Mouse (Mus musculus) liver, adult 2 months (tissue): ENCODE results near the gene Dynlrb2. TPM values are rescaled to one million over a fixed set of nuclear protein-coding genes. Genes with fewer than 3 reads are reported as not detected.

ENCODE experiments used
- DNase-seq: peaks from one replicate; pipeline ENCODE4 v3.0.0-alpha.2; 2011; ENCODE audit warnings: low read depth, low spot score; ENCODE audit errors: extremely low read depth
- H3K27ac ChIP-seq: fragments of 200-500 bp; replicated peaks from 2 replicates; pipeline ENCODE4 v1.5.1; 2012; ENCODE audit warnings: low read depth, mild to moderate bottlenecking, control low read depth, inconsistent platforms, low read length; ENCODE audit not compliant: insufficient read depth
- H3K27me3 ChIP-seq: fragments of 200-500 bp; 2 replicates; pipeline ENCODE4 v1.6.1; 2012; ENCODE audit warnings: mild to moderate bottlenecking, moderate library complexity, low read length, inconsistent platforms; ENCODE audit not compliant: control insufficient read depth, insufficient read depth
- H3K36me3 ChIP-seq: fragments of 200-500 bp; 2 replicates; pipeline ENCODE4 v1.6.1; 2012; ENCODE audit warnings: low read length, inconsistent platforms; ENCODE audit not compliant: control insufficient read depth, insufficient read depth
- H3K4me1 ChIP-seq: fragments of 200-500 bp; 2 replicates; pipeline ENCODE4 v1.6.1; 2011; ENCODE audit warnings: low read length; ENCODE audit not compliant: control insufficient read depth, insufficient read depth
- H3K4me3 ChIP-seq: fragments of 200-500 bp; 2 replicates; pipeline ENCODE4 v1.5.1; 2011; ENCODE audit warnings: low read depth, mild to moderate bottlenecking, control low read depth, low read length, moderate library complexity; ENCODE audit not compliant: insufficient read depth
- H3K79me2 ChIP-seq: fragments of 200-500 bp; 2 replicates; pipeline ENCODE4 v1.6.1; 2012; ENCODE audit warnings: inconsistent platforms, mild to moderate bottlenecking, low read length, moderate library complexity; ENCODE audit not compliant: control insufficient read depth, insufficient read depth
- H3K9ac ChIP-seq: fragments of 200-500 bp; 2 replicates; pipeline ENCODE4 v1.6.1; 2012; ENCODE audit warnings: low read depth, mild to moderate bottlenecking, control low read depth, inconsistent platforms, low read length
- CTCF ChIP-seq: fragments of 200-500 bp; IDR thresholded peaks from 2 replicates; pipeline ENCODE4 v1.5.1; 2011; ENCODE audit warnings: low read depth, low read length, control low read depth
- POLR2A ChIP-seq: fragments of 200-500 bp; IDR thresholded peaks from 2 replicates; pipeline ENCODE4 v1.6.1; 2011; ENCODE audit warnings: low read length, control low read depth; ENCODE audit not compliant: insufficient read depth; ENCODE audit errors: extremely low read depth
- WGBS: fragments of 180-500 bp; shearing (Covaris S2); methylation state at CpG from one replicate; pipeline ENCODE4 v1.1.7; 2018; 5-methylcytosine and 5-hydroxymethylcytosine counted together
- polyA plus RNA-seq: library from polyadenylated mRNA; depleted of rRNA; stranded (reverse); fragments of >200 nt; gene quantifications from 2 replicates; pipeline ENCODE4 v1.2.3, GENCODE M21; 2012; rRNA removed
- total RNA-seq: library from RNA; depleted of rRNA; stranded (reverse); fragments of >200 nt; gene quantifications from 2 replicates; pipeline ENCODE4 v1.2.3, GENCODE M21; 2014; rRNA removed

Gene Dynlrb2
- total and polyA plus RNA-seq, 2 experiments, result not detected

GRCm38 (mm10) chr8:116543366-116543765, 38.6 kb downstream of the Dynlrb2 start:
- peaks cover 6% of the 10 kb centered on the region for H3K4me1 ChIP-seq
- no peak for DNase-seq
- no peaks in the 10 kb centered on the region for H3K36me3 ChIP-seq
- 75% methylated on average over 1 of the region's 1 CpGs for WGBS
- H3K9ac ChIP-seq, result no peak overlapping the region
- TF ChIP-seq POLR2A (no peak), CTCF (no peak)
- no peak overlapping the region for H3K27ac ChIP-seq
- no peak overlapping the region for H3K4me3 ChIP-seq
- no peaks in the 10 kb centered on the region for H3K79me2 ChIP-seq
- no peaks in the 10 kb centered on the region for H3K27me3 ChIP-seq

- TF ChIP-seq CTCF (no peak), POLR2A (no peak)
- no peak for DNase-seq
- H3K9ac ChIP-seq, result no peak overlapping the region
- WGBS, result 86% methylated on average over 6 of the region's 6 CpGs
- H3K27ac ChIP-seq, result no peak overlapping the region
- no peaks in the 10 kb centered on the region for H3K36me3 ChIP-seq
- H3K79me2 ChIP-seq, result no peaks in the 10 kb centered on the region
- H3K4me3 ChIP-seq, result no peak overlapping the region
- H3K27me3 ChIP-seq, result no peaks in the 10 kb centered on the region
- no peaks in the 10 kb centered on the region for H3K4me1 ChIP-seq
Observed at GRCm38 (mm10) chr8:116552255-116552654, 47.5 kb downstream of the Dynlrb2 start.

- H3K36me3 ChIP-seq, result no peaks in the 10 kb centered on the region
- no peaks in the 10 kb centered on the region for H3K4me1 ChIP-seq
- WGBS, result 81% methylated on average over 3 of the region's 3 CpGs
- H3K27ac ChIP-seq, result no peak overlapping the region
- no peak overlapping the region for H3K9ac ChIP-seq
- no peaks in the 10 kb centered on the region for H3K79me2 ChIP-seq
- no peak for TF ChIP-seq POLR2A
- TF ChIP-seq CTCF, result no peak
- no peak overlapping the region for H3K4me3 ChIP-seq
- no peaks in the 10 kb centered on the region for H3K27me3 ChIP-seq
- no peak for DNase-seq
Observed at GRCm38 (mm10) chr8:116552778-116553177, 48.0 kb downstream of the Dynlrb2 start.

Other genes with a start within 250 kb of the Dynlrb2 start
- gene Cdyl2, start 228.0 kb downstream of the Dynlrb2 start, total RNA-seq, result 1.1 and 1.3 TPM in 2 replicates
- 0.71 and 0.81 TPM in 2 replicates for gene Cdyl2, start 228.0 kb downstream of the Dynlrb2 start, polyA plus RNA-seq